Mouse (Mus musculus) liver, adult 2 months (tissue): ENCODE results near the gene Pak2.

Source experiments
- CTCF ChIP-seq: fragments of 200-500 bp; IDR thresholded peaks from 2 replicates; pipeline ENCODE4 v1.5.1; 2011; ENCODE audit warnings: low read depth, low read length, control low read depth
- POLR2A ChIP-seq: fragments of 200-500 bp; IDR thresholded peaks from 2 replicates; pipeline ENCODE4 v1.6.1; 2011; ENCODE audit warnings: low read length, control low read depth; ENCODE audit not compliant: insufficient read depth; ENCODE audit errors: extremely low read depth

- no peak for TF ChIP-seq POLR2A
- no peak for TF ChIP-seq CTCF
Measured at GRCm38 (mm10) chr16:32087629-32088443, 8.7 kb upstream of the Pak2 start.
